Mouse (Mus musculus) lung, postnatal 0 days (tissue): ENCODE results near the gene Lgi1.

Source experiments
- CTCF ChIP-seq: IDR thresholded peaks from 2 replicates; pipeline ENCODE4 v1.5.1; 2016; ENCODE audit warnings: antibody characterized with exemption, mild to moderate bottlenecking
- EP300 ChIP-seq: IDR thresholded peaks from 2 replicates; pipeline ENCODE4 v1.6.1; 2016; ENCODE audit warnings: antibody characterized with exemption, mild to moderate bottlenecking, control low read depth

DNA sequence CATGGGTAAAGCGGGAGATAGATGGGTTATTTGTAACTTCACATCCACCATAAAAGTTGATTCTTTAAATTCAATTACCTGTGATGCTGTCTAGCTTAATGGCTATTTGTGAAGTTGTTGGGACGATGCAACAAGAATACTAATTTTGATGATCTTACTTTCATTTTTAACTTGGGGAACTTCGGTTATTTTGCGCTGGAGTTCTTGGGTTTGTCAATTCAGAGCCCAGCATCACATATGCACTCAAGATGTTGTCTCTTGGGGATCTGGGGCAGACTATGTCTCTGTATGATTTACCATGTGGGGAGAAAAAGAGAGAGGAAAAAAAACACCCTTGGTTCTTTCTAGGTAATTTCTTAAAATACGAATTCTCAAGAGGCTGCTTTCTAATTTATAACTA, 1.4 kb downstream of the Lgi1 start:
- TF ChIP-seq CTCF (no peak), EP300 (no peak)
